Mouse (Mus musculus): ENCODE data around the gene Spata46.

Gene Spata46

DNA sequence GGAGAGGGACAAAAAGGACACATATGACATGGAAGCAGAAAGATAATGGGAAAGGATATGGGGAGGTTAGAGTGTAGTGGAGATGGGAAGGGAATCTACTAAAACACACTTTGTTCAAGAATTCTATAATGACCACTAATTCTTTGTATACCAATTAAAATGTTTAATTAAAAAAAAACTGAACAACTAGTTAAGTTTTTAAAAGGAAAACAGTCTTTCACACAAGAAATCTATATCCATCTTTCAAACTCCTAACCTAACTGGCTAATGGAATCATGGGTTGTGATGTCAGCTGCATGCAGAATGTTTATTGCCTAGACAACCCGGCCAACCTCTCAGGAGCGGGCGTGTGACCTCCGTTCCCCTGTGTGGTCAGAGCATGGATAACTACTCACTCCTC lies at the start of gene Spata46:
Spata46 (plus strand) TSS at position 301 of the 400 bp plus-strand sequence.
- DNase-seq (ENCODE audit: low read depth, low spot score), result no peak

DNA sequence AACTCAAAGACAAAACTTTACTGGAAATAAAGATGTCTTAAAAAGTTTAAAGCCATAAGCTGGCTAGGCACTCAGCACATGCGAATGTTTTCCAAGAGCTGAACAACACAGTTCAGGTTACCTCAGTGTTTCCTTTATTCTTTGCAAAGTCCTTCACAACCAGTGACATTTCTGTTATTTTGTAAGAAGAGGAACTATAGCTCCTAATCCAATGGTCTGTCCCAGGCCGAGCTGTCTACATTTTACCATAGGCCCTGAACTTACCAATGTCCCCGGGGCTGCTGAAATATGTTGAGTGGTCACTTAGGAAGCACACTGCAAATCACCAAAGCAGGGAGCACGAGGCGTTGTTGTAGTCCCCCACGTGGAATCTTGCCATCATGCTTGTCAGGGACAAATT lies 38.3 kb upstream of the Spata46 start:
- DNase-seq (ENCODE audit: low read depth, low spot score), result no peak

DNA sequence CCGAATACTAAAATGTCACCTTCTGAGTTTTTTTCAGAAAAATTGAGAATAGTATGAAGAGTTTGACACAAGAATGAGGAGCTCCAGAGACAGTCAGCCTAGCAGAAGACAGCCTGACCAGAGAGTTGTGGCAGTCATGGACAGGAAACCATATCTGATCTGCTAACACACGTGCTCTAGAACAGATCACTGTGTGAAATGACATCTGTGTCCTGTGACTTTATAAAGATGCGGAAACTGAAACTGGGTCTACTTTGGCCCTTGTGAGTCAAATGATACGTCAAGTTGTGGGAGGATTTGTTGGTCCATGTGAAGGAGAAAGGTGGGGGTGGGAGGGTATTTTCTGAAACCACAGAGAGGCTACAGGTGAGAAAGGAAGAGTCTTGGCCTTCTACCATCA lies 37.9 kb upstream of the Spata46 start:
- DNase-seq (ENCODE audit: low read depth, low spot score), result no peak

DNA sequence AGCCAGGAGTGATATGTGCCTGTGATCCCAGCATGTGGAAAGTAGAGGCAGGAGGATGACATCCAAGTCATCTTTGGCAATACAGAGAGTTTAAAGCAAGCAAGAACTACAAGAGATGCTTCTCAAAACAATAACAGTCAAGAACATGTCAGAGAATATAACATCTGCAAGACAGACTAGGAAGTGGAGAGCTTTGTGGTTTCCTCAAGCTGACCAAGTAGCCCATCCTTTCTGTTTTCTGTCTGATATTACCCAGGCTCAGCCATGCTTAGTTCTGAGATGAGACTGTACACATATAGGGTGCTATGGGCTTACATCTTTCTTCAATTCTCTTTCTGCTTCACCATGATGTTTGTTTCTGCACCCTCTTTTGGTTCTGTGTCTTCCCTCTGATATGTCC lies 35.4 kb upstream of the Spata46 start:
- no peak for DNase-seq (ENCODE audit: low read depth, low spot score)

DNA sequence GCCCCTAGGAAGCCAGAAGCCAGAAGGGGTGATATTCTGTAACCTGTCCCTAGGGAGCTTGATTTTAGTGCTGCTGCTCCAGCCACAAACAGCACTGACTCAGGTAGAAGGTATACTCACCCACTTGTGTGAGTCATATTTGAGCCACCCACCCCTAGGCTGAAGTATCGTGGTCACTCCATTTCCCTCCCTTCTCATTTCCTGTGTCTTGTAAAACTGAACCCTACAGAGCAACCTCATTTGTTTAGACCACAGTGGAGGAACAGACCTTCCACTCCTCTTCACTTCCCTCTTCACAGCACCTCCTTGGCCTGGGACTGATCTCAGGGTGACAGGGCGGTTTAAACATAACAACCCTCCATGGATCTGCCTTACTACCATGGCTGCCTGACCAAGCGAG lies 31.6 kb upstream of the Spata46 start, which contains the start of gene Sh2d1b1:
Sh2d1b1 (plus strand) TSS at position 305 of the 400 bp plus-strand sequence.
- DNase-seq (ENCODE audit: low read depth, low spot score), result no peak

DNA sequence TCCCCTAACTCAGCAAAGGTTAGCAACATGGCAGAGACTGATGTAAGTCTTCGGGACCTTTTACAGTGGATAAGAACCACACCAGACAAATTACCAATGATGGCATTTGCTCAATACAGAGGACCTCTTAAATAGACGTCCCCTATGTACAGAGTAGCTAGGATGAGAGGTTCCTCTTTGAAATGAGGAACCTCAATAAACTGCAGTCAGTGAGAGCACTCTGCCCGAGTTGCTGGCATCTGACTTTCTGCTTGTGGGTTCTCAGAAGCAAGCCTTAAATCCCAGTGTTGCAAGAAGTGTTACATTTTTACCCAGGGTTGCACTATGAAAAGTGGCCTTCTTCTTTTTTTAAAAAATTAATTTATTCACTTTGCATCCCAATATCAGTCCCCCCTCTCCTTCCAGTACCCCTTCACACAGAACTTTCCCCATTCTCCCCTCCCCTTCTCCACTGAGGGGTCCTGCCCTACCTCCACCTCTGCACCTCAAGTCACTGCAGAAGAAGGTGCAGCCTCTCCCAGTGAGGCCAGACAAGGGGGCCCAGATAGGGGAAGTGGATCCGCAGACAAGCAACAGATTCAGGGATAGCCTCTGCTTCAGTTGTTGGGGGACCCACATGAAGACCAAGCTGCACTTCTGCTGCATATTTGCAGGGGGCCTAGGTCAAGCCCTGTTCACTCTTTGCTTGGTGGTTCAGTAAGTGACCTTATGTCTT lies 26.0 kb upstream of the Spata46 start:
- no peak for DNase-seq (ENCODE audit: low read depth, low spot score)

DNA sequence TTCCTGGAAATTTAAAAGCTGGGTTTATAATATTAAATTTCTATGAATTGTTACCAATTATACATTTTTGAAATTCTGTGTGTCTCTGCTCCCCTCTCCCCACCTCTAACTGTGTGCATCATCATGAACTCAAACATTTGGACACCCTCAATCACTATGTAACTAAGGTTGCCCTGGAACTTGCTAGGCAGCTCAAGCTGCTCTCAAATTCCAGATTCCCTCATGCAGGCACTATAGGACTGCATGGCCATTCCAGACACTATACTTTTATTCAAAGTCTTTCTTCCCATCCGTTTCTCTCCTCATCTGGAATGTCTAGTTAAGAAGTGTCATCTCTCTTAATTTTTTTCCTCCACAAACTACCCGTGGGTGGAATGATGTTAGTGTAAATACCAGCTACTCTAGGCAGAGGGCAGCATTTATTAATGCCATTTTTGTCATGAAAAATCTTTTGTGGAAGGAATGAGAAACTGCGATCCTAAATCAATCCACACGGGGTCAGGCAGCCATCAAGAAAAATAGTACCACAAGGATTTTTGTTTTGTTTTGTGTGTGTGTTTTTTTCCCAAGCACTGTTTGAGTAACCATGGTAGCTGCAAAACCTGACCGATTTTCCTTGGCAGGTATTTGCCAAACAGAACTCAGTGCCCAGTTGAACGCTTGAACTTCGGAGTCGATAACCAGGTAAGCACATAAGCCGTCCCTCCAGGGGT lies 16.2 kb upstream of the Spata46 start:
- DNase-seq (ENCODE audit: low read depth, low spot score), result no peak

DNA sequence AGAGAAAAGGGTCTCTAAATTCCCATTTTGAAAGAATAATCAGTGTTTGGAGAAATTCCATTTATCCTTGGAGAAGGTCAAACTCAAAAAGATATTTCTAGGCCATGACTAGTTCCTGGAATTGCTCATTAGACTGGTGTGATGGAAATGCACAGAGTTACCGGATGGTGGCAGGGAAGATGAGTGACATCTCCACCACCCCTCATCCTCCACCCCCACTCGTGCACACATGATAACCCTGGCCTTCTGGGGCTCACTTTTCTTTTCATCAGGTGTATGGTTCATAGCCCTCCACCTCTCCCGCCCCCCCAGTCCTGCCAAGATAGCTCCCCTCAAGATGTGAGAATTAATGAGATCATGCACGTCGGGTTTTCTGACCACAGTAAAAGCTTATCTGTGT lies 15.3 kb upstream of the Spata46 start:
- no peak for DNase-seq (ENCODE audit: low read depth, low spot score)

DNA sequence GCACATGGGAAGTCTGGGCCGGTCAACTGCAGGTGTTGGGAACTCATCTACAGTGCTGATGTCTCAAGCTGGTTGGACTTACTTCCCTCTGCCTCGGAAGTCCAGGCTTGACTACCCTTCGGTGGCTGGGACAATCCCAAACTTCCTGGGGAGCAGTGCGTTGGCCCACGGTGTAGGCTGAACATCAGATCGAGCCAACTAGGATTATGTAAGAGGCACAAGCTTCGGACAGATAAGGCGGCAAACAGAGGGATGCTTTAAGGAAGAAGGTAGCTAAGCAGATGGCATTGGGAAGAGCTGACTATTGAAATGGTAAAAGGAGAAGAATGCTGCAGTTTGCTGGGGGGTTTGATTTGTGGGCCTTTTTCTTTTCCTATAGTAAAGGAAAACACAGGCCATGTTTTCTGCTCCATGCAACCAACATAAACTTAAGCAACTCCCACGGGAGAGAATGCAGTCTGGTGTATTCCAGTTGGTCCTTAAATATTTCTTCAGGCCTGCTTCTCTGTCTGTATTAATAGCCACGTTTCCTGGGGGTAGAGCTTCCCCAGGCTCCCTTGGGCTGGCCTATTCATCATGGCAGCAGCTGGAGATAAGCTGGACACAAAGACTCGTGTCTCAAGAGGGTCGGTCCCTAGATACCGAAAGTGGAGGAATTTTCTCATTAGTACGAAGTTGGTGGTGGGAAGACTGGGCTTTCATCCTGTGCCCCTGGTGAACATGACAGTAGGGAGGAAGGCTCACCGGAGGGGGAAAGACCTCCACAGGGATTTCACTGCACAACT lies 13.6 kb upstream of the Spata46 start:
- DNase-seq (ENCODE audit: low read depth, low spot score), result no peak

DNA sequence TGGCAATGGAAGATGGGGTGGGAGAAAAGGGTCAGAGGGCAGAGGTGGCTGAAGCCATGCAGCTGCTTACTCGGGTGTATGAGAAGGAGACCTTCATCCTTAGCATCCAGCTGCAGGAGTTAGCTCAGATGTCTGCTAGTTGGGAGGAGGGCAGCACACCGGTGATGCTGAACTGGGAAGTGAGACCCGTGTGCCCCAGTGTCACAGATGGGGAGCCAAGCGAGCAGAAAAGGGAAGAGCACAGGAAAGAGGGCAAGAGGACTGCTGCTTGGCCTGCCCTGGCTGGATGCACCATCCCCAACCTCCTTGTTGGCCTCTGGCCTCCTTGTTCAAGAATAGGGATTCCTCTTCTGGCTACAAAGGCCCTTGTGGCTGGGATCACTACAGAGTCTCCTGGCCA lies 9.1 kb upstream of the Spata46 start:
- DNase-seq (ENCODE audit: low read depth, low spot score), result no peak

DNA sequence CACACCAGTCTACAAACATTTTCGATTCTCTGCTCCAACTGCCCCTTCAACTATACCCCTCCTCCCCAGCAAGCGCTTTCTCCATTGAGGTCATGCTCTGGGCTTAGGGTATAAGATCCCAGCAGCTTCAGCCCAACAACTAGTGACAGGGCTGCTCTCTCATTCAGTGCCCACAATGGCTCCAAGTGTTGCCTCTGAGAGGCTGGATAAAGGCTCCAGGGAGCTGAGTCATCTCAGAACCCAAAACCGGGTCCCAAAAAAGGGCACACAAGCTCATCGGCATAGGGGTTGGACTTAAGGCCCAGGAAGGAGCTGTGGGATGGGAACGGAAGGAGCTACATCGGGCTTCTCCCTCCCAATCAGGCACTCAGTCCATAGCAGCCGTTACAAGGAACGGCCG lies 6.9 kb upstream of the Spata46 start:
- no peak for DNase-seq (ENCODE audit: low read depth, low spot score)

DNA sequence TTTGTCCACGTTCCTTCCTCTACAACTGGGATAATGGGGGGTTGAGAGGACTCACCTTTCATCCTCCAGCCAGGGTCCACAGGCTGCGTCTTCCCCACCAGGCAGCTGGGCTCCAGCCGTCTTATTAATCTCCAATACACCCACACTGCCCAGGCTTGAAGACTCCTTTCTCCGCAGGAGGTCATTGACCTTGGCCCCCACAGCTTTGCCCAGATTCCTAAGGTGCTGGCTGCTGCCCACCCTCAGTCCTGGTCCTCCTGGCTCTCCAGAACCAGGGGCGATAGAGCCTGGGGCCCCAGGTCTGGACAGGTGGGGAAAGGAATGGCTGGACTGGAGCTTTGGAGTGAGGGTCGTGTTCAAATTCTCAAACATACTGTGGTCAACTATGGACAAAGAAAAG lies 6.1 kb upstream of the Spata46 start:
- DNase-seq (ENCODE audit: low read depth, low spot score), result no peak

DNA sequence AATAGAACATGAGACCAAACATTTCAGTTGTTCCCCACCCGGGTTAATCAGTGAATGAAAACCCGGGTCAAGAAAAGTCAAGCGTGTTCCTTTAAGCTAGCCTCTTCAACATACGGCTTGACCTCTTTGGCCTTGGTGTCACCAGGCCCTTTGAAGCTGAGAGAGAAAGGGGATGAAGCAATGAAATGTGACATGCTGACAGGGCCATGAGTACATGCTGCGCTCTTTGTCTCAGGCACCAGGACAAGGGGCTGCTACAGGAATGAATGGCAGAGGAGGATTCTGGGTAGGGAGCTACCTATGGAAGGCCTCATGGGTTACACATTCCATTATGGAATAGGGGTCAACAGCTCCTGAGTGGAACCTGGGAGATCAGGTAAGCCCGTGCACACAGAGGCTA lies 5.5 kb upstream of the Spata46 start:
- no peak for DNase-seq (ENCODE audit: low read depth, low spot score)

DNA sequence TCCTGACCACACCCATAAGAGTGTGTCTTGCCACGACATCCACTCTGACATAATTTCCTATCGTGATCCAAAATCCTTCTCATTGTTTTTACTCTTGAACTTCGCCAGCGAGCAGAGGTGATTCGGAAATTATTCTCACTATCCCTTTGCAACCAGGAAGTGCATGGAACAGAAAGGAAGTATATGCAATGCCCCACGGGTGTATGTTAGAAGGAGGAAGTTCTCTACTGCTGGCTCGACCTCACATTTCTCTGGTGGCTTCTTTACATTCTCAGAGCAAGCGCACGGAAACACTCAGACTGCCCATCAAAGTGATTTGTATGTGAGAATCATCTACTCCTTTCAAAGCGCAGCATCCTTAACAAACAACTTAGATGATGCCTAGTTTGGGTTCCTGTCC lies 3.6 kb upstream of the Spata46 start:
- no peak for DNase-seq (ENCODE audit: low read depth, low spot score)

DNA sequence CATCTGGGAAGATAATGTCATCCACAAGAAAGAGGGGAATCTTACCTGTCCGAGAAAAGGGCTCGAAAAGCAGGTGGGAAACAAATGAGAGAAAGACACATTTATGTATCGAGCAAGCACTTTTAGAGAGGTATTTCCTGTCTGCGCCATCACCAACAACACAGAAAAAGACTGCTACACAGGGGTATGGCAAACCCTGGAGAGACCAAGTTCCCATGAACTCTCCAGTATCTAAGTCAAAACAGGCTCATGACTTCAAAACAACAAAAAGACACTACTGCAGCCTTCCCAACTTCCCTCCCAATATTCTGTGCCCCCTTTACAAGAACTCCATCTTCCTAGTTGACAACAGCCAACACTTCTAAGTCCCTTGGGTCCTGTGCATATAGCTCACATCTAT lies 2.4 kb upstream of the Spata46 start, which contains the start of gene Gm7694:
Gm7694 (minus strand) TSS at position 101 of the 400 bp plus-strand sequence.
- DNase-seq (ENCODE audit: low read depth, low spot score), result no peak

DNA sequence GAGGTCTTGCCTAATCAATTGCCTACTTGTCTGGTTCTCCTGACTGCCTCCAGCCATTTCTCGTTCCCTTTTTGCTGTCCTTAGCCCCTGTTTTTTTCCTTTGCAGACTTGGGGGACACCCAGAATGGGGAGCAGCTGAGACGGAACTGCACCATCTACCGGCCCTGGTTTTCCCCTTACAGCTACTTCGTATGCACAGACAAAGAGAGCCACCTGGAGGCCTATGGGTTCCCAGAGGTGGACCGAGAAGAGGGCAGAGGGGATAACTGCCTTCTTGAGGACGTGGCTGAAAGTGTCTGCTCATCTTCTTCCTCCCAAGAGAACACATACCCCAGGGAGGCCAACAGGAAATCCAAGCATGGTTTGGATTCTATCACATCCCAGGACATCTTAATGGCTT lies 2.8 kb downstream of the Spata46 start:
- no peak for DNase-seq (ENCODE audit: low read depth, low spot score)

DNA sequence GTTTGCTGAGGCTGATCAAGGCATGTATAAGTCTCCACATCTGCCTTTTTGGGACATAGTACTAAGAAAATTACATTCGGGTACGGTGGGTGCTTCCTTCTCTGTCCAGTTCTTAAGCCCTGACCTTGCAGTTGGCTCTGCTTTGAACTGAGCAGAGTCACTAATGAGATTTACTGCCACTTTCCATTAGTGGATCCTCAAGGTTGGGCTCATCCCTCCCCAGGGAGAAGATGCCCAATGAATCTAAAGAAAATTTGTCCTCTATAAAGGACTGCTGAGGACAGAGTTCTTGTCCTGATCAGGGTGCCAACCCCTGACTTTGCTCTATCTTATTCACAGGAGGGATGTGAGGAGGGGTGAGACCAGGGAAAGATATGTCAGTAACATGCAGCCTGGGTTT lies 13.4 kb downstream of the Spata46 start:
- no peak for DNase-seq (ENCODE audit: low read depth, low spot score)

DNA sequence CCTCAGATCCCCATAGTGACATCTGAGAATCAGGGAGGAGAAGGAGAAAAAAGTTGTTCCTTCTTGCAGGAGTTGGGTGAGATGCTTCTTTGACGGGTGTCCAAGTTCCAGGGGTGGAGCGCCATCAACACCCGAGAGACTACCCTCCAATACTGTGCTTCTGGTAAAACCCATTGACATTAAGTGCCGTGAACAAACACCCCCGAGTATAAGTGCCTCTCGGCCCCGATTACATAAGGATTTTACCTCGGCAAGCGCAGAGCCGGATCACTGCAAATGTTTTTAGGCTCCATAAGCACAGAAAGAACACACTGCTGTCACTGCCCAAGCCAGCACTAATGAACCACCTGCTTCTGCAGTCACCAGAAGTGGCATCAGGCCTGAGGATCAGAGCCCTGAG lies 14.4 kb downstream of the Spata46 start:
- no peak for DNase-seq (ENCODE audit: low read depth, low spot score)

DNA sequence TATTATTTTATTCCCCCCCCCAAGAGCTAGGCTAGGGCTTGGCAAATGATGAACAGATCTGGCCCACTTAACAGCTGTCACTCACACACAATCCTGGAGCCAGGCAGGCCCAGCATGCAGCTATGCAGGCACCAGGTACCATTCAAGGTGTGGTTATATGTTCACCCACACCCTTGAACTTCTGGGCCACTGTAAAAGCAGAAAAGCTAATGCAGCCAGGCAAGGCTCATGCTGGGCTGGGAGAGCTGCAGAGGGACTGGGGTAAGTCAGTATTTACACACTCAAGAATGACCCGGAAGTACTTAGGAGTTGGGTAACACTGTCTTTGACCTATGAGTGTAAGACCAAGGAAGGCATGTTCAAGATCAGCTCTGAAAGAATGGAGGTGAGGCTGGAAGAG lies 15.7 kb downstream of the Spata46 start:
- no peak for DNase-seq (ENCODE audit: low read depth, low spot score)

DNA sequence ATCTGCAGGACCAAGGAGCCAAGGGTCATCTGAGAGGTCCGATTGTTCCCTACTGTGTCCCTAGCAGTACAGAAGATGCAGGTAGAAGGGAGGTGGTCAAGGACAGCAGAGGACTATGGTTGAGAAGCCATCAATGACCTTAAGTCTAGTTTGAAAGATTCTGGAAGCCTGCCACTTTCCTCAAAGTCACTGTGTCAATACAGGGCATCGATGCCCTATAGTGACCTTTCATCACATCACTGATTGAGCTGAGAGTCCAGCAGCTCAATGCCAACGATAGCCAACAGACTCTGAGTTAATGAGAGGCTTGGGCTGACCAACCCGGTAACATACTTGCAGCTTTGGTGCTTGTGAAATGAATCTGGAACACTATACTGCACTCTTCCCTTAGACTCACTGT lies 16.7 kb downstream of the Spata46 start:
- no peak for DNase-seq (ENCODE audit: low read depth, low spot score)

DNA sequence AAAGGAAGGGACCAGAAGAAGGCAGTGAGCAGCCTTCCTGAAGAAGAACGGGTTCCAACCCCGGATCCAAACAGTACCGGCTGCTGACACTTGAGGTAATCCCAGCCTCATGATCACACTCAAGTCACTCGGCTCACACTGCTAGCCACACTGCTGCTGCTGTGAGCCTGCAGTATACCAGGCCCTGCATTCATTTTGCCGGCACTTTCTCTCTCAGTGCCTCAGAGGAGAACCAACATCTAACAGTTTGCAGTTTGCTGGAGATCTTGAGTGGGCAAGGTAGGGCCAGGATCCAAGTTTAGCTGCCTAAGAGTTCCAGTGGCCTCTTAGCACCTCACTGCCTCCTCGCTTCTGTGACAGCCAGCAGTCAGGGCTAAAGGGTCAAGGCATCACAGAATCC lies 23.3 kb downstream of the Spata46 start:
- no peak for DNase-seq (ENCODE audit: low read depth, low spot score)

DNA sequence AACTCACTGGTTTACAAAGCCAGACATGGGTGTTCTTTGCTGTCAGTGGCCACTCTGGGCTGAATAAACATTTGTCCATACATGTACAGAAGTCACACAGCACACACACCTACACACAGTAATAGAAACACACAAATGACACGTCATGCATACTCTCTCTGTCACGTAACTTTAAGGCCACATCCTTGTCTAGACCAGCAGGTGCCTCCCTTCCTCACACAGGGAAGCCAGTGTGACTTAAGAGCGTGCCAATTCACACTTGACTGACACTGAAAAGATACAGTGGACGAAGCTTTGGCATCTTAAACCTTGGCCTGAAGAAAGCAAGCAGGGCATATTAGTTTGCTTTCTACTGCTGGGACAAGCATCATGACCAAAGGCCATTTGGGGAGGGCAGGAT lies 24.2 kb downstream of the Spata46 start:
- DNase-seq (ENCODE audit: low read depth, low spot score), result no peak

DNA sequence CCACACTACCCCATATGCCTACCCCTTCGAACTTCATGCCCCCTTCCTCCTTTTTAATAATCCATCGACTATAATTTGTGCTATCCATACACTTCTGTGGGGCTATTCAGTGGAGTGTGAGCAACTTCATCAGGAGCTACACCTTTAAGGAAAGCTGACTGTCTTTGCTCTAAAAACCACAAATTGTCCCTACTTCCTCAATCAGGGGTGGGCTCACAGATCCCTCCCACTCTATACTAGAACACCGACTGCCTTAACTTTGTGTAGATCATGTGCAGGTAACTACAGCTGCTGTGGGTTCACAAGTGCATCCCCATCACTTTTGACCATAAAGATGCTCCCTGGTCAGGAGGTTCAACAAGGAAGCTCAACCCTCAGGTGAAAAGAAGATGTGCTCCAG lies 31.3 kb downstream of the Spata46 start:
- no peak for DNase-seq (ENCODE audit: low read depth, low spot score)

Data from CD4-positive, CD25-positive, alpha-beta regulatory T cell, adult 2 months (primary cell).